Mouse (Mus musculus): Measurements from ENCODE around the gene Ssrp1. TPM values are rescaled to one million over a fixed set of nuclear protein-coding genes. Genes with fewer than 3 reads are reported as not detected.

Gene Ssrp1
- total and polyA plus RNA-seq, 3 experiments = 241 to 437 (median 297) TPM

DNA sequence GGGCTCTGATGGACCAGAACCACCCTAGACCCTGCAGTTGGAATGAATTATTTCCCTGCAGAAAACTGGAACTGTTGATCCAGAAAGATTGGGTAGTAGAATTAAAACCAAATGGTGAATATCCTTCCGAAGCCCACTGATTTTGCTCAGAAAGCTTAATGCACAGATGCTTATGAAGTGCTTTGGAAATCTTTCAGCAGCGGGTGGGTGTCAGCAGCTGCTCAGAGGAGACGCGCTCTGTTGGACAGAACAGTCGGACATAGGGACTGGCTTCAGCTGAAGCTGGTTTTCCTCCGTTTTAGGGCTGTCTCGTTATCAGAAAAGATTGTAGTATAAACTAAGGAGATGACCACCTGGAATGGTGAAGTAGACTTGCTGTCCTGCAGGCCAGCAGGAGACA, 6.6 kb downstream of the Ssrp1 start:
- Histone ChIP-seq H3K4me1 (ENCODE audit: control insufficient read depth in 1 of 2, insufficient read depth in 2 of 2) (peaks cover 6 to 71% of the 10 kb centered on the region in 2 experiments), H3K27me3 (replicated peaks) (no peaks in the 10 kb centered on the region), H3K27ac (ENCODE audit: insufficient read depth, low read depth) (no peak overlapping the region), H3K9me3 (replicated peaks; ENCODE audit: low read length) (no peaks in the 10 kb centered on the region), H3K4me3 (replicated peaks in 1 of 3; ENCODE audit: low read depth in 2 of 3, low read length in 2 of 3, poor library complexity in 1 of 3) (no peak overlapping the region), H3K9ac (ENCODE audit: insufficient read depth, low read depth) (no peak overlapping the region), H3K79me2 (replicated peaks; ENCODE audit: control insufficient read depth, extremely low read depth, insufficient read depth, poor library complexity, severe bottlenecking) (peaks cover 17% of the 10 kb centered on the region), H3K4me2 (ENCODE audit: insufficient read depth, low read depth, poor library complexity, severe bottlenecking) (no peak overlapping the region), H3K36me3 (replicated peaks in 1 of 2; ENCODE audit: control insufficient read depth in 1 of 2, insufficient read depth in 1 of 2, low read length in 1 of 2) (peaks cover 69 to 80% of the 10 kb centered on the region in 2 experiments)
- DNase-seq (ENCODE audit: extremely low read depth) = no peak
- no peak for TF ChIP-seq POLR2AphosphoS2 (IDR thresholded peaks at IDR 0.05; ENCODE audit: low read depth, low read length)
- no peak for TF ChIP-seq CTCF (conservative IDR thresholded peaks at IDR 0.05 in 1 of 2, IDR thresholded peaks at IDR 0.05 in 1 of 2; ENCODE audit: low read depth in 2 of 2, low read length in 2 of 2)
- TF ChIP-seq ETS1 (conservative IDR thresholded peaks at IDR 0.05; ENCODE audit: low read depth, low read length) = no peak
- TF ChIP-seq USF1 (IDR thresholded peaks at IDR 0.05; ENCODE audit: low read depth, low read length) = no peak
- no peak for TF ChIP-seq EP300 (IDR thresholded peaks at IDR 0.05; ENCODE audit: low read length)
- in situ Hi-C loops (cut with MboI; ENCODE audit: low pct_ligation_motif_present, low pct_unique_long_range_greater_than_20kb, low sequenced_read_pairs) (no loop called here), dilution Hi-C loops (cut with MboI; ENCODE audit: extremely low pct_ligation_motif_present, extremely low pct_unique_long_range_greater_than_20kb, low sequenced_read_pairs) (no loop called here)

DNA sequence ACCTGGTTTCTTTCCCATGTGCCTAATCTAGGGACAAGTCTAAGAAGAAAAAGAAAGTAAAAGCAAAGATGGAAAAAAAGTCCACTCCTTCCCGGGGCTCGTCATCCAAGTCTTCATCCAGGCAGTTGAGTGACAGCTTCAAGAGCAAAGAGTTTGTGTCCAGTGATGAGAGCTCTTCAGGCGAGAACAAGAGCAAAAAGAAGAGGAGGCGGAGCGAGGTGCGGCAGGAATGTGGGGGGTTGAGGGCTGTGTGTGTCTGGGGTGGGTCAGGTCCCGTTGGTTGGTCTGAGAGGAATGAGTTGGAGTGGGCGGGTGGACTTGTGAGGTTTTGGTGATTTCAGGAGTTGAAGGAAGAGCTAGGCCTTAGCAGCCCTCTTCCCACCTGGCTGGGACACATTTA, 9.2 kb downstream of the Ssrp1 start:
- Histone ChIP-seq H3K36me3 (replicated peaks in 1 of 2; ENCODE audit: control insufficient read depth in 1 of 2, insufficient read depth in 1 of 2, low read length in 1 of 2) (peaks cover 49 to 61% of the 10 kb centered on the region in 2 experiments), H3K9me3 (replicated peaks; ENCODE audit: low read length) (no peaks in the 10 kb centered on the region), H3K27ac (ENCODE audit: insufficient read depth, low read depth) (no peak overlapping the region), H3K4me3 (replicated peaks in 1 of 3; ENCODE audit: low read depth in 2 of 3, low read length in 2 of 3, poor library complexity in 1 of 3) (no peak overlapping the region), H3K4me2 (ENCODE audit: insufficient read depth, low read depth, poor library complexity, severe bottlenecking) (no peak overlapping the region), H3K27me3 (replicated peaks) (no peaks in the 10 kb centered on the region), H3K9ac (ENCODE audit: insufficient read depth, low read depth) (no peak overlapping the region), H3K79me2 (replicated peaks; ENCODE audit: control insufficient read depth, extremely low read depth, insufficient read depth, poor library complexity, severe bottlenecking) (no peaks in the 10 kb centered on the region), H3K4me1 (ENCODE audit: control insufficient read depth in 1 of 2, insufficient read depth in 2 of 2) (peaks cover 7 to 68% of the 10 kb centered on the region in 2 experiments)
- dilution Hi-C loops (cut with MboI; ENCODE audit: extremely low pct_ligation_motif_present, extremely low pct_unique_long_range_greater_than_20kb, low sequenced_read_pairs) = no loop called here
- no peak for DNase-seq (ENCODE audit: extremely low read depth)
- in situ Hi-C loops (cut with MboI; ENCODE audit: low pct_ligation_motif_present, low pct_unique_long_range_greater_than_20kb, low sequenced_read_pairs) = no loop called here
- no peak for TF ChIP-seq JUN (IDR thresholded peaks at IDR 0.05; ENCODE audit: insufficient read depth, low read depth, low read length)
- TF ChIP-seq JUND (conservative IDR thresholded peaks at IDR 0.05; ENCODE audit: low read depth, low read length) = no peak
- TF ChIP-seq MAZ (IDR thresholded peaks at IDR 0.05; ENCODE audit: low read depth, low read length) = no peak
- TF ChIP-seq USF1 (IDR thresholded peaks at IDR 0.05; ENCODE audit: low read depth, low read length) = no peak
- TF ChIP-seq GABPA (IDR thresholded peaks at IDR 0.05; ENCODE audit: insufficient replicate concordance, low read depth, low read length) = no peak
- TF ChIP-seq MAFK (IDR thresholded peaks at IDR 0.05; ENCODE audit: insufficient replicate concordance, low read length) = no peak
- TF ChIP-seq RCOR1 (conservative IDR thresholded peaks at IDR 0.05; ENCODE audit: low read depth, low read length) = no peak
- TF ChIP-seq UBTF (IDR thresholded peaks at IDR 0.05; ENCODE audit: low read depth, low read length) = no peak
- TF ChIP-seq RAD21 (IDR thresholded peaks at IDR 0.05; ENCODE audit: low read depth, low read length) = no peak
- TF ChIP-seq ETS1 (conservative IDR thresholded peaks at IDR 0.05; ENCODE audit: low read depth, low read length) = no peak
- no peak for TF ChIP-seq ZC3H11A (IDR thresholded peaks at IDR 0.05; ENCODE audit: low read depth, low read length)
